Mouse (Mus musculus): Measurements from ENCODE around the gene Fabp2. TPM values are rescaled to one million over a fixed set of nuclear protein-coding genes. Genes with fewer than 3 reads are reported as not detected.

The Fabp2 gene
- polyA plus RNA-seq, 1 experiment = 215 TPM

DNA sequence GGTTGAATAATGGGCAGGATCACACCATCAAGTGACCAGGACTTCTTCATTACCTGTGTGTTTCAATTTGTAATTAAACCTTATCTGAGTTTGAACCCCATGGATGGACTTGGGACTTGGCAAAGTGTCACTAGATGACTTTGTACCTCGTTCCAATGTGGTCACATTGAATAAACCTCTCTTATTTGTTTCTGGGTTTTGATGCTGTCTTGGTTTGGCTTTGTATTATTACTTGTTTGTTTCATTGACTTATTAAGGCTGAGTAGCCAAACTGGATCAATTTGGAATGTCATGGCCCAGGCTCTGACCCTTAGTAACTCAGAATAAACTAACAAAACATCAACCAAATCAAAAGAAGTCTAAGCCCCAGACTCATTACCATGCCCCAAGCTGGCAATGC, 23.3 kb upstream of the Fabp2 start:
- 38% methylated on average over 1 of the region's 1 CpGs for WGBS
- TF ChIP-seq CTCF (IDR thresholded peaks at IDR 0.05; ENCODE audit: extremely low read depth, insufficient read length, insufficient replicate concordance, low read depth, low read length) = no peak
- TF ChIP-seq POLR2A (IDR thresholded peaks at IDR 0.05; ENCODE audit: low read depth, low read length) = no peak

DNA sequence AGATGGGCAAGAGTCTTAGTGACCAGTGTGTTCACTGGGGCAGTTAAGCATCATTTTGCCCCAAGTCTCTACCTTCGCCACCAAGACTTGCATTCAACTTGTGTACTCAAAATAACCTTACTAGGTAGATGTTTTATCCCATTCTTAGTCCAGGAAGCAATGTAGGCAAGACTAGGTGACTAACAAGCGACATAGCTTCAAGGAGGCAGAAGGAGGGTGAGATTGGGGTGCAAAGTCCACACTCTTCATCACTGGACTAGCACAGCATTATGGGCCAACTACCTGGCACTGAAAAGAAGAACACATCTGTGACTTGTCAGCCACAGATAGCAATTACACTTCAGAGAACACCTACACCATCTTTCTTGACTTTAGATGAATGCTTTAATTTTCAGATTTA, 18.0 kb upstream of the Fabp2 start:
- Histone ChIP-seq H3K27ac (ENCODE audit: insufficient read depth, low read depth, low read length) (peak overlapping the region; percentile 89), H3K4me3 (ENCODE audit: low read depth, low read length) (no peak overlapping the region), H3K4me1 (ENCODE audit: control insufficient read depth, insufficient read depth, insufficient read length, low read length) (peaks cover 17% of the 10 kb centered on the region; the same call in 1 of the 2 replicates), H3K36me3 (ENCODE audit: control insufficient read depth, insufficient read depth, low read length) (no peaks in the 10 kb centered on the region), H3K27me3 (ENCODE audit: control insufficient read depth, insufficient read depth, low read length) (no peaks in the 10 kb centered on the region)
- no peak for TF ChIP-seq CTCF (IDR thresholded peaks at IDR 0.05; ENCODE audit: extremely low read depth, insufficient read length, insufficient replicate concordance, low read depth, low read length)
- TF ChIP-seq POLR2A (IDR thresholded peaks at IDR 0.05; ENCODE audit: low read depth, low read length) = no peak
- 62% methylated on average over 2 of the region's 2 CpGs for WGBS

More for the DNA sequence above, 23.3 kb upstream of the Fabp2 start:
- no peak overlapping the region for H3K4me3 ChIP-seq (ENCODE audit: low read depth, low read length)
- 0 out of 2 replicates have a peak, but pooled peaks cover 2% of the 10 kb centered on the region for H3K36me3 ChIP-seq (ENCODE audit: control insufficient read depth, insufficient read depth, low read length)
- H3K4me1 ChIP-seq (ENCODE audit: control insufficient read depth, insufficient read depth, insufficient read length, low read length) = peaks cover 19% of the 10 kb centered on the region; the same call in 1 of the 2 replicates
- no peaks in the 10 kb centered on the region for H3K27me3 ChIP-seq (ENCODE audit: control insufficient read depth, insufficient read depth, low read length)
- H3K27ac ChIP-seq (ENCODE audit: insufficient read depth, low read depth, low read length) = peak overlapping the region; percentile 93

DNA sequence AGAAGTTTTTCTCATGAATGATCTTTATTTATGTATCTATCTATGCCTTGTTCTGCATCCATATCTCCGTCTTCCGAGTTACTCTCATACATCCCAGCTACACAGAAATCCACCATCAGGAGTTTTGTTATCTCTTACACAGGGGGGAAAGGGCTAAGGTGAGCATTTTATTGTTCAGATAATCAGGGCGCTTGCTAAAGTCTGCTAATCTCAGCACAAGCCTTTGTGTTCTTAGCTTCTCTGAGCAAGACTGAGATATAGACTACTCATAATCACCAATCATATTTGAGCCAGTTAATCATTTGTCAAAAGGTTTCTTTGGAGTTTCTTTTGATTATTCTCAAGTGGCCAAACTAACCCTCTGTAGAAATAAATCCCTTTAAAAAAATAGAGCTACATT, 17.3 kb upstream of the Fabp2 start:
- Histone ChIP-seq H3K27me3 (ENCODE audit: control insufficient read depth, insufficient read depth, low read length) (no peaks in the 10 kb centered on the region), H3K4me3 (ENCODE audit: low read depth, low read length) (no peak overlapping the region), H3K36me3 (ENCODE audit: control insufficient read depth, insufficient read depth, low read length) (no peaks in the 10 kb centered on the region), H3K27ac (ENCODE audit: insufficient read depth, low read depth, low read length) (peak overlapping the region; percentile 89), H3K4me1 (ENCODE audit: control insufficient read depth, insufficient read depth, insufficient read length, low read length) (peaks cover 15% of the 10 kb centered on the region; the same call in 1 of the 2 replicates)
- no peak for TF ChIP-seq POLR2A (IDR thresholded peaks at IDR 0.05; ENCODE audit: low read depth, low read length)
- no peak for TF ChIP-seq CTCF (IDR thresholded peaks at IDR 0.05; ENCODE audit: extremely low read depth, insufficient read length, insufficient replicate concordance, low read depth, low read length)
- WGBS = 31% methylated on average over 3 of the region's 3 CpGs

DNA sequence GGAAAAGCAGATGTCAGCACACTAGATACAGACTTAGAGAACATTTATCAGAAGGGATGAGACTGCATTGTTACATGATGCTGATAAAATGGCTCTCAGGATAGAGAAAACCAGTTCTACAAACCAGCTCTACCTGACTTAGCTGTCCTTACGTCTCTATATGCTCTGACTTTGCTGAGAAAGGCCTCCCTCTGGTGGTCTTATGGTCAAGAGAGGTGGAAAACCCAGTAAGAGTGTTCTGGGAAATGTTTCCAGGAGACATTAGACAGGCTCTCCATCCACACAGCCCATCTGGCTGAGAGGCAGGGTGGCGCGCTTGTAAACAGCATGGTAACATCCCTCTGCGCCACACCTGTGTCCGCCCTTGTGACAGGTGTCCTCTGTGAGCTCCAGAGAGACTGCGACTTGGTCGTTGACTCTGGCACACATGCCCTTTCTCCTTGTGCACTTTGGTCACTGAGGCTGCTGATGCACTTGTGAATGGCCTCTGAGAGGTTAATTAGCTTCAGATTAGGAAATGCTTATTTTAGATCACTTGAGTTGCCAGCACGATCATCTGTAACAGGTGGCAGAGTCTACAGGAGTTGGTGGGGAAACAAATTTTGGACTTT, 16.1 kb upstream of the Fabp2 start:
- H3K27me3 ChIP-seq (ENCODE audit: control insufficient read depth, insufficient read depth, low read length) = no peaks in the 10 kb centered on the region
- H3K36me3 ChIP-seq (ENCODE audit: control insufficient read depth, insufficient read depth, low read length) = no peaks in the 10 kb centered on the region
- H3K27ac ChIP-seq (ENCODE audit: insufficient read depth, low read depth, low read length) = peak overlapping the region; percentile 95
- 36% methylated on average over 8 of the region's 8 CpGs for WGBS
- no peak for TF ChIP-seq POLR2A (IDR thresholded peaks at IDR 0.05; ENCODE audit: low read depth, low read length)
- no peak overlapping the region for H3K4me3 ChIP-seq (ENCODE audit: low read depth, low read length)
- peaks cover 18% of the 10 kb centered on the region; the same call in 1 of the 2 replicates for H3K4me1 ChIP-seq (ENCODE audit: control insufficient read depth, insufficient read depth, insufficient read length, low read length)

DNA sequence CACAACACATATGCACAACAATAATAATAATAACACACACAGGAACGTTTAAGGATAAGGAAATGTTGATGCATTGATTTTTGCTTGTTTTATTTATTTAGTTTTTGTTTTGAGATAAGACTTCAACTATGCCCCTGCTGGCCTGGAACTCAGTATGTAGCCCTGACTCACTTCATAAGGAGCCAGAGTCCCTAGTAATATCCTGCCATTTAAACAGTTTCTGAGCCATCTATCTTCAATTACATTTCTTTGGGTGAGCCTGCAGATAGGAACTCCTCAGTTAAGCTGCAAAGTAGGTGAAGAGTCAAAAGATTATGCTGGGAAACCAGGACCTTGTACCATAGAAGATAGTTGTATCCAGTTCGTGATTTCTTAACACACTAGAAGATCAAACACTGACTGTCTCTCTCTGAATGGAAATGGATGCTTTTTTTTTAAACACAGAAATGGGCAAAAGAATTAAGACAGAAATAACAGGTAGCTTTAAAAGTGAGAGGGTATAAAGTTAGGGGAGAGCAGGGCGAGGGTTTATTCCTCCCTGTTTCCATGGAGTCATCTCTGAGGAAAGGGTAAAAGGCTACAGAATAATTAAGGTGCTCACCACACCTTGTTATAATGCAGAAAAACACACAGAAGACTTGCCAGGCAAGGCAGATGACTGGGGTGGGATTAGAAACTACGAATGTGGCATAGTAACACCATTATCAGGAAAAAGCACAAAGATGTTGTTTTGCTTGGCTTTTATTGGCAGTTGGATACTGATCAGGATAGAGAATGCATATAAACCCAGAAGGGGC, 7.2 kb upstream of the Fabp2 start:
- H3K27me3 ChIP-seq (ENCODE audit: control insufficient read depth, insufficient read depth, low read length) = no peaks in the 10 kb centered on the region
- WGBS = 30% methylated on average over 4 of the region's 4 CpGs

DNA sequence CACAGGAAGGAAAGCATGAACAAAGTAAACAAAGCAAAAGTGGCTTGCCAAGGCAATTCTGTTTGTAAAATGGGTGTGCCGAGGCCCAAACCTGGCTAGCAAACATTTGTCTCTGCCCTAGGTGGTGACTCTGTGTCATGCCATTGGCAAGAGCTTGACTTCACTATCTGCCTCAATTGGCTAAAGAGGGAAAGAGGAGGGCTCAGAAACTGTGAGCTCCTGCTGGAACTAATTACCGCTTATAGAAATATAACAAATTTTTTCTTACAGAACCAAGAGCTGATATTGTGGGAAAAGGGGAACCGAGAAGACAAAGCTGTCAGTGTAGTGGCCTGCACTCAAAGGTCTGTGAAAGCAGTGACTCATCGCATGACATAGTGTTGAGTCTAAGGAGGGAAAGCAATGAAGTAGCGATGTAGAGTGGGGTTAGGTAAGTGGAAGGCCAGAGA, 6.5 kb upstream of the Fabp2 start:
- Histone ChIP-seq H3K36me3 (ENCODE audit: control insufficient read depth, insufficient read depth, low read length) (no peaks in the 10 kb centered on the region), H3K4me1 (ENCODE audit: control insufficient read depth, insufficient read depth, insufficient read length, low read length) (peaks cover 17% of the 10 kb centered on the region; the same call in 1 of the 2 replicates), H3K27me3 (ENCODE audit: control insufficient read depth, insufficient read depth, low read length) (no peaks in the 10 kb centered on the region), H3K4me3 (ENCODE audit: low read depth, low read length) (no peak overlapping the region), H3K27ac (ENCODE audit: insufficient read depth, low read depth, low read length) (peak overlapping the region; percentile 93)
- WGBS = 14% methylated on average over 5 of the region's 5 CpGs
- TF ChIP-seq CTCF (IDR thresholded peaks at IDR 0.05; ENCODE audit: extremely low read depth, insufficient read length, insufficient replicate concordance, low read depth, low read length) (no peak), POLR2A (IDR thresholded peaks at IDR 0.05; ENCODE audit: low read depth, low read length) (no peak)

More for the DNA sequence above, 7.2 kb upstream of the Fabp2 start:
- no peak for TF ChIP-seq POLR2A (IDR thresholded peaks at IDR 0.05; ENCODE audit: low read depth, low read length)
- no peak overlapping the region for H3K4me3 ChIP-seq (ENCODE audit: low read depth, low read length)
- peak overlapping the region; percentile 93 for H3K27ac ChIP-seq (ENCODE audit: insufficient read depth, low read depth, low read length)
- H3K36me3 ChIP-seq (ENCODE audit: control insufficient read depth, insufficient read depth, low read length) = no peaks in the 10 kb centered on the region
- peaks cover 15% of the 10 kb centered on the region; the same call in 1 of the 2 replicates for H3K4me1 ChIP-seq (ENCODE audit: control insufficient read depth, insufficient read depth, insufficient read length, low read length)

DNA sequence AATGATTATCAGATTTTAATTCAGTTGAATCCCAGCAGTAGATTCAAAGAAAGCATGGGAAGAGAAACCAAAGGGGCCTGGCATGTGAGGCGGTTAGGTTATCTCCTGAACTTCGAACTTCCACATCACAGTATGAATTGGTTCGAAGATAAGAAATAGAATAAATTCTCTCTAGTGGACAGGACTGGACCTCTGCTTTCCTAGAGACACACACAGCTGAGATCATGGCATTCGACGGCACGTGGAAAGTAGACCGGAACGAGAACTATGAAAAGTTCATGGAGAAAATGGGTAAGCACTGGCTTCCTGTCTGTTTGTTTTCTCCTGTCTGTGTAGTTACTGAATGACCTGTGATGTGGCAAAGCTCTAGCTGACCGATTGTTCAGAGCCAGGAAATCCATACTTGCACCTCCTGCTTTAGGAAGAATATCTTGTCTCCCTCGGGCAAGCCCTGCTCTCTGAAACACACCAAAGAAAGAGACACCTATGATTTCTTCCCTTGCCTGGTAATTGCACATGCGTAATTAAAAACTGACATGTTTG, 388 bp downstream of the Fabp2 start:
- Histone ChIP-seq H3K4me1 (ENCODE audit: control insufficient read depth, insufficient read depth, insufficient read length, low read length) (peaks cover 4% of the 10 kb centered on the region; the same call in 1 of the 2 replicates), H3K36me3 (ENCODE audit: control insufficient read depth, insufficient read depth, low read length) (peaks cover 27% of the 10 kb centered on the region), H3K27me3 (ENCODE audit: control insufficient read depth, insufficient read depth, low read length) (no peaks in the 10 kb centered on the region), H3K4me3 (ENCODE audit: low read depth, low read length) (peak overlapping the region; percentile 43; the same call in 1 of the 2 replicates), H3K27ac (ENCODE audit: insufficient read depth, low read depth, low read length) (peak overlapping the region; percentile 94)
- WGBS = 30% methylated on average over 11 of the region's 11 CpGs
- no peak for TF ChIP-seq CTCF (IDR thresholded peaks at IDR 0.05; ENCODE audit: extremely low read depth, insufficient read length, insufficient replicate concordance, low read depth, low read length)
- TF ChIP-seq POLR2A (IDR thresholded peaks at IDR 0.05; ENCODE audit: low read depth, low read length) = peak; percentile 67; the same call in 1 of the 2 replicates

All from small intestine, adult 2 months (tissue).